Mouse (Mus musculus): ENCODE measurements around the gene Kif9.

GRCm38 (mm10) chr9:110465336-110465735 lies 11.4 kb upstream of the Kif9 start:
- no peak for TF ChIP-seq TCF12 (IDR thresholded peaks at IDR 0.05; ENCODE audit: insufficient read depth, poor library complexity, severe bottlenecking)
- no peak for TF ChIP-seq POLR2A (IDR thresholded peaks at IDR 0.05; ENCODE audit: insufficient read length, low read depth)
- TF ChIP-seq MYOD1 (IDR thresholded peaks at IDR 0.05; ENCODE audit: control insufficient read depth in 1 of 3, insufficient read length in 2 of 3, low read depth in 2 of 3), result no peak
- TF ChIP-seq USF1 (IDR thresholded peaks at IDR 0.05; ENCODE audit: low read depth), result no peak
- no peak for TF ChIP-seq MYOG (IDR thresholded peaks at IDR 0.05; ENCODE audit: control insufficient read depth in 1 of 3, insufficient read depth in 1 of 3, insufficient read length in 2 of 3, low read depth in 2 of 3)
